ENCODE assay signal across 14 mouse cellular contexts in genomic region chr15:78486564-78486963, GRCm38 (mm10). TPM values are rescaled to one million over a fixed set of nuclear protein-coding genes. Genes with fewer than 3 reads are reported as not detected.
"Had no signal": no experiment of that assay in that cellular context is flagged by ENCODE, and none has a peak within 500 bp of the region (broad histone marks: within the 10 kb centered on the region; RNA-seq: fewer than 3 reads in every experiment).

No protein-coding gene starts in this region.

- DNase-seq: lung, adult 18-20 months; lung, embryonic 14.5 days; lung, postnatal 10 days; lung, postnatal 4 days; midbrain, embryonic 14.5 days; right cerebral cortex, postnatal 14 days; thymus, adult 2 months; thymus, postnatal 25 days; thymus, postnatal 4 days had no signal

- H3K36me3 ChIP-seq: midbrain, embryonic 10.5 days; midbrain, embryonic 12.5 days; neural tube, embryonic 12.5 days; stomach, embryonic 15.5 days had no signal

- ATAC-seq: midbrain, embryonic 16.5 days had no signal

- H3K27me3 ChIP-seq: neural tube, embryonic 12.5 days; stomach, embryonic 15.5 days had no signal

- H3K4me2 ChIP-seq: lung, embryonic 14.5 days; midbrain, embryonic 12.5 days; neural tube, embryonic 12.5 days; stomach, embryonic 15.5 days had no signal

- H3K4me3 ChIP-seq: midbrain, embryonic 10.5 days; midbrain, embryonic 12.5 days; neural tube, embryonic 12.5 days; stomach, embryonic 15.5 days had no signal

RNA-seq across cellular contexts. Expression of gene Il2rb, which starts 8.5 kb away (rescaled TPM):
- polyA plus RNA-seq: midbrain, embryonic 10.5 days; midbrain, embryonic 12.5 days; neural tube, embryonic 12.5 days had no signal
